Mouse (Mus musculus): ENCODE measurements at regions not wholly inside any gene's neighbourhood (a gene's known extent, or its start where the extent isn't known, plus 50 kb on each side); places are given as distances from the start of the nearest gene placed in this dataset.

DNA sequence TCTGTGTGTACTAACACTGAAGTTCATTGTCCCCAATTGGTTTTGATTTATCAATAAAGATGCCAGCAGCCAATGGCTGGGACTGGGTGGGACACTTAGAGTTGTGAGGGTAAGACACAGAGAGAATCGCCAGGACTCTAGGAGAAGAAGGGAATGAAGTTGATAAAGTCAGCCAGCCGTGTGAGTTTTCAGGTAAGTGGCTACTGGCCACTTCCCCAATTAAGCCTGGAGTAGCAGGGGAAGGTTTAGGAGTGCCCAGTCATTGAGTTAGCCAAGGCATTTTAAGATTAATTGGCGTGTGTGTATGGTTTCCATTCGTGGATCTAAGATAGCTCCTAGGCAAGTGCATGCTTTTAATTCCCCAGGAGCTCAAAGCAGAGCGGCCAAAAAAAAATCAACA, 141.5 kb downstream of the Tmem17 start:
- TF ChIP-seq CTCF (IDR thresholded peaks at IDR 0.05; ENCODE audit: extremely low read depth, insufficient read depth, insufficient read length, insufficient replicate concordance): no peak
- TF ChIP-seq POLR2A (IDR thresholded peaks at IDR 0.05; ENCODE audit: low read depth, low read length): no peak

All from spleen, adult 2 months (tissue).